Mouse (Mus musculus) 3134 (cell line): ENCODE results near the gene Fancc.

ENCODE experiments used
- DNase-seq: peaks from one replicate; pipeline ENCODE4 v3.0.0-alpha.2; 2011; ENCODE audit warnings: low spot score; ENCODE audit not compliant: insufficient read length; ENCODE audit errors: extremely low read depth

Fancc gene

GRCm38 (mm10) chr13:63250441-63250980 is 246.6 kb downstream of the Fancc start:
- DNase-seq: no peak

- DNase-seq: no peak
Observed at GRCm38 (mm10) chr13:63249741-63250431, 247.2 kb downstream of the Fancc start.

GRCm38 (mm10) chr13:63249171-63249570 is 247.9 kb downstream of the Fancc start:
- DNase-seq: no peak

- no peak for DNase-seq
Observed at GRCm38 (mm10) chr13:63248318-63248717, 248.8 kb downstream of the Fancc start.

- DNase-seq: no peak
Observed at GRCm38 (mm10) chr13:63247631-63248030, 249.4 kb downstream of the Fancc start.

GRCm38 (mm10) chr13:63247041-63247440 is 250.0 kb downstream of the Fancc start:
- DNase-seq: no peak

- no peak for DNase-seq
Observed at GRCm38 (mm10) chr13:63246332-63246940, 250.6 kb downstream of the Fancc start.

GRCm38 (mm10) chr13:63245812-63246211 is 251.3 kb downstream of the Fancc start:
- no peak for DNase-seq

GRCm38 (mm10) chr13:63245218-63245617 is 251.9 kb downstream of the Fancc start:
- DNase-seq: no peak

GRCm38 (mm10) chr13:63244425-63244824 is 252.7 kb downstream of the Fancc start:
- no peak for DNase-seq

GRCm38 (mm10) chr13:63243586-63243985 is 253.5 kb downstream of the Fancc start:
- DNase-seq: peak; percentile 34

GRCm38 (mm10) chr13:63242401-63243192 is 254.5 kb downstream of the Fancc start:
- no peak for DNase-seq

- DNase-seq: no peak
Observed at GRCm38 (mm10) chr13:63241665-63242064, 255.4 kb downstream of the Fancc start.

- DNase-seq: peak; percentile 19
Observed at GRCm38 (mm10) chr13:63240835-63241234, 256.2 kb downstream of the Fancc start.

- peak; percentile 84 for DNase-seq
Observed at GRCm38 (mm10) chr13:63239877-63240671, 257.0 kb downstream of the Fancc start.

- DNase-seq: no peak
Observed at GRCm38 (mm10) chr13:63239301-63239804, 257.7 kb downstream of the Fancc start.

- no peak for DNase-seq
Observed at GRCm38 (mm10) chr13:63238045-63238444, 259.0 kb downstream of the Fancc start.

GRCm38 (mm10) chr13:63236159-63236893 is 260.8 kb downstream of the Fancc start:
- DNase-seq: no peak

GRCm38 (mm10) chr13:63235551-63235950 is 261.5 kb downstream of the Fancc start:
- no peak for DNase-seq
